Comparison of ENCODE assay signal across 8 mouse cellular contexts in genomic region chrX:10718838-10719539, GRCm38 (mm10). TPM values are rescaled to one million over a fixed set of nuclear protein-coding genes. Genes with fewer than 3 reads are reported as not detected.
DNase-seq lines count a peak whose midpoint lies in the region; ATAC-seq and TF ChIP-seq lines count a peak whose summit lies in the region.

No protein-coding gene starts in this region.

- DNase-seq in ES-CJ7 (ENCODE audit: low read depth, low spot score) = peak; percentile 8
- DNase-seq in cerebellum, adult 11 months = peak; percentile 48
- DNase-seq in forebrain, postnatal 0 days = peak; percentile 66
- DNase-seq in hindbrain, embryonic 11.5 days (ENCODE audit: low spot score) = peak; percentile 57
- peak; percentile 7 to 18 for DNase-seq in layer of hippocampus, postnatal 25 days (ENCODE audit: extremely low spot score in 1 of 2, low spot score in 1 of 2)
- peak; percentile 83 for DNase-seq in lung, postnatal 25 days (ENCODE audit: low spot score)
- peak; percentile 61 for DNase-seq in ovary, postnatal 36 days (ENCODE audit: low spot score)
- peak; percentile 49 for DNase-seq in thymus, postnatal 25 days

- H3K36me3 ChIP-seq in forebrain, postnatal 0 days (ENCODE audit: insufficient read depth) = no peaks in the 10 kb centered on the region
- no peaks in the 10 kb centered on the region for H3K36me3 ChIP-seq in hindbrain, embryonic 11.5 days (ENCODE audit: control insufficient read depth, insufficient read depth, low read length)

- ATAC-seq in forebrain, postnatal 0 days = peak; percentile 78
- ATAC-seq in hindbrain, embryonic 11.5 days (ENCODE audit: low FRiP score) = peak; percentile 57

- H3K27ac ChIP-seq in forebrain, postnatal 0 days (ENCODE audit: low read depth, low read length) = peak overlapping the region; percentile 89
- peak overlapping the region; percentile 63 for H3K27ac ChIP-seq in hindbrain, embryonic 11.5 days (ENCODE audit: low read depth, low read length)

- peak overlapping the region; percentile 57 for H3K4me3 ChIP-seq in forebrain, postnatal 0 days (ENCODE audit: low read depth, low read length)
- peak overlapping the region; percentile 57 for H3K4me3 ChIP-seq in hindbrain, embryonic 11.5 days (ENCODE audit: low read depth, low read length)

- H3K9ac ChIP-seq in forebrain, postnatal 0 days = peak overlapping the region; percentile 75
- peak overlapping the region; percentile 72 for H3K9ac ChIP-seq in hindbrain, embryonic 11.5 days (ENCODE audit: low read depth, low read length)

- WGBS in forebrain, postnatal 0 days = 27% methylated on average over 22 of the region's 22 CpGs
- 13% methylated on average over 20 of the region's 22 CpGs for WGBS in hindbrain, embryonic 11.5 days

- H3K4me2 ChIP-seq in forebrain, postnatal 0 days (ENCODE audit: low read depth) = peak overlapping the region; percentile 59
- peak overlapping the region; percentile 55 for H3K4me2 ChIP-seq in hindbrain, embryonic 11.5 days (replicated peaks; ENCODE audit: low read depth, low read length)

- no peaks in the 10 kb centered on the region for H3K27me3 ChIP-seq in forebrain, postnatal 0 days (ENCODE audit: insufficient read depth, low read length)
- no peaks in the 10 kb centered on the region for H3K27me3 ChIP-seq in hindbrain, embryonic 11.5 days (ENCODE audit: control insufficient read depth, insufficient read depth, low read length)

- no peaks in the 10 kb centered on the region for H3K4me1 ChIP-seq in forebrain, postnatal 0 days (ENCODE audit: insufficient read depth)
- no peaks in the 10 kb centered on the region for H3K4me1 ChIP-seq in hindbrain, embryonic 11.5 days (replicated peaks; ENCODE audit: control insufficient read depth, insufficient read depth, low read length)

- 0 out of 2 replicates have a peak, but pooled peaks have one; percentile 18 for TF ChIP-seq CTCF in forebrain, postnatal 0 days (IDR thresholded peaks at IDR 0.05; ENCODE audit: low read depth)

- no peaks in the 10 kb centered on the region for H3K9me3 ChIP-seq in forebrain, postnatal 0 days (ENCODE audit: low read length)
- H3K9me3 ChIP-seq in hindbrain, embryonic 11.5 days (ENCODE audit: control insufficient read depth, low read length) = no peaks in the 10 kb centered on the region

RNA-seq across cellular contexts. Expression of gene Mid1ip1, which starts 4.2 kb away (rescaled TPM):
- total RNA-seq in forebrain, postnatal 0 days (2014; rRNA removed) = 81.6 and 96.9 TPM in 2 replicates
- 89.0 and 108 TPM in 2 replicates for polyA plus RNA-seq in forebrain, postnatal 0 days (2015; fragmentation: Nextera tagmentation; extraction: Ambion mirVana)
- 36.5 and 41.3 TPM in 2 replicates for polyA plus RNA-seq in hindbrain, embryonic 11.5 days (2014; fragmentation: Nextera tagmentation; extraction: Ambion mirVana)
- total RNA-seq in layer of hippocampus, postnatal 25 days (2021) = 10 to 100 TPM; 87.0 to 93.8 TPM

Comparison
In these comparisons a context has a peak if more than half of its experiments do, and no peak if none do; other contexts are left out.
1. Peak in every context shown above with its lines: DNase-seq, ATAC-seq, H3K4me3 ChIP-seq and H3K27ac ChIP-seq.
2. DNase-seq: peak in every context shown above with its lines; median percentile 83 in lung, postnatal 25 days; 66 in forebrain, postnatal 0 days; 61 in ovary, postnatal 36 days; 57 in hindbrain, embryonic 11.5 days; 49 in thymus, postnatal 25 days; 48 in cerebellum, adult 11 months; 12 in layer of hippocampus, postnatal 25 days; 8 in ES-CJ7.